Mouse (Mus musculus) lung, postnatal 0 days (tissue): Measurements from ENCODE around the gene Gm17359. TPM values are rescaled to one million over a fixed set of nuclear protein-coding genes. Genes with fewer than 3 reads are reported as not detected.

Source experiments
- ATAC-seq: fragments of 200-750 bp; cut with Nextera tagmentation; 2 replicates; pipeline ENCODE4 v1.8.0; 2017; ENCODE audit warnings: moderate library complexity
- DNase-seq: peaks from one replicate; pipeline ENCODE4 v3.0.0-alpha.2; 2016; ENCODE audit warnings: low spot score
- H3K27ac ChIP-seq: fragments of 300-500 bp; sonication (generic); 2 replicates; pipeline ENCODE4 v1.5.1; 2014; ENCODE audit warnings: antibody characterized with exemption, mild to moderate bottlenecking, low read length, mixed read lengths
- H3K27me3 ChIP-seq: fragments of 300-500 bp; sonication (generic); replicated peaks from 2 replicates; pipeline ENCODE4 v1.6.1; 2014; ENCODE audit warnings: low read length, mixed read lengths; ENCODE audit not compliant: insufficient read depth
- H3K36me3 ChIP-seq: fragments of 300-500 bp; sonication (generic); 2 replicates; pipeline ENCODE4 v1.6.1; 2014; ENCODE audit warnings: low read length, mixed read lengths; ENCODE audit not compliant: insufficient read depth
- H3K4me1 ChIP-seq: fragments of 300-500 bp; sonication (generic); 2 replicates; pipeline ENCODE4 v1.6.1; 2014; ENCODE audit warnings: antibody characterized with exemption, low read depth, low read length, mixed read lengths; ENCODE audit not compliant: insufficient read depth
- H3K4me2 ChIP-seq: fragments of 300-500 bp; sonication (generic); replicated peaks from 2 replicates; pipeline ENCODE4 v1.6.1; 2014; ENCODE audit warnings: low read depth, mild to moderate bottlenecking, low read length, moderate library complexity, mixed read lengths
- H3K4me3 ChIP-seq: fragments of 300-500 bp; sonication (generic); 2 replicates; pipeline ENCODE4 v1.5.1; 2014; ENCODE audit warnings: low read depth, low read length
- H3K9ac ChIP-seq: fragments of 300-500 bp; sonication (generic); replicated peaks from 2 replicates; pipeline ENCODE4 v1.6.1; 2014; ENCODE audit warnings: low read depth, mild to moderate bottlenecking
- H3K9me3 ChIP-seq: fragments of 300-500 bp; sonication (generic); 2 replicates; pipeline ENCODE4 v1.6.1; 2016; ENCODE audit warnings: low read length, mixed read lengths
- CTCF ChIP-seq: IDR thresholded peaks from 2 replicates; pipeline ENCODE4 v1.5.1; 2016; ENCODE audit warnings: antibody characterized with exemption, mild to moderate bottlenecking
- EP300 ChIP-seq: IDR thresholded peaks from 2 replicates; pipeline ENCODE4 v1.6.1; 2016; ENCODE audit warnings: antibody characterized with exemption, mild to moderate bottlenecking, control low read depth
- WGBS: fragments of 180-500 bp; shearing (Covaris S2); extraction: QIAGEN DNeasy Blood & Tissue Kit; methylation state at CpG from one replicate; pipeline ENCODE4 v1.1.7; 2014; 5-methylcytosine and 5-hydroxymethylcytosine counted together
- polyA plus RNA-seq: library from polyadenylated mRNA; unstranded; fragments of >200 nt; fragmentation: Nextera tagmentation; extraction: Ambion mirVana; gene quantifications from 2 replicates; pipeline ENCODE4 v1.2.1, GENCODE M21; 2015

Gm17359 gene
- polyA plus RNA-seq, 1 experiment from 2014 or later = not detected

DNA sequence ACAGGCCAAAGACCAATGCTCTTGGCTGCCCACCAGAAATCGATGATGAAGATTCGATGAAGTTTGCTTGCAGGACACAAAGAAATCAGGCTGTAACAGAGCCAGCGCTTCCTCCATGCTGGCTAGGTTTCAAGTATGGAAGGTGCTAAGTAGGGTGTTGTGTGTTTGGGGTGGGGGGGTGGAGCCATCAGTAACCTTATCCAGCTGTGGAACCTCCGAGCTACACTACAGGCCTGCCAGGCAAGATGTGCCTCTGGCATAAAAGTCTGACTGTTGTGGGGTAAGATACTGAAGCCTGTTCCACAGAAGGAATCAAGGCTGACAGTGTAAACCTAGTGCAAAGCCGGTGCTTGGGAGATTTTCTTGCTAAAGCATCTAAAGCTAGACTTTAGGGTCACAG is 112.0 kb downstream of the Gm17359 start:
- Histone ChIP-seq H3K4me1 (no peaks in the 10 kb centered on the region), H3K36me3 (no peaks in the 10 kb centered on the region), H3K9me3 (no peaks in the 10 kb centered on the region), H3K4me3 (no peak overlapping the region), H3K27me3 (no peaks in the 10 kb centered on the region), H3K9ac (no peak overlapping the region), H3K27ac (no peak overlapping the region), H3K4me2 (no peak overlapping the region)
- peak; percentile 31 for DNase-seq
- peak; percentile 33 for ATAC-seq
- TF ChIP-seq CTCF (no peak), EP300 (no peak)
- WGBS = 59% methylated on average over 5 of the region's 5 CpGs

DNA sequence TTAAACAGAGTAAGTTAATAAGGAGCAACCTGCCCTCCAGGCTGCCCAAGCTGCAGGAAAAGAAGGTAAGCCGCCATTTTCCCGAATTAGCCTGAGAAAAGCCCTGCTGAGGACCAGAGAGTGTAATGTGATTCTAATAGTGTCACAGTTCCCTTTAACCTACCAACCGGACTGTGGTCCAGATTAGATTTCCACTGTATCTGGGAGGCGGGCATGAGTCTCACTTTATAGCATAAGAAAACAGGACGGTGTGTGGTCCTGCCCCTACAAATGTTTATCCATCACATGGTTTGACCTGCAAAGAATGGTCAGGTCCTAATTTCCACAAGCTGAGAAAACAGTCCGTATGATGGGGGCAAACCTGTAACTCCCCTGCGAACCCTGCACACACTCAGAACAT is 112.9 kb downstream of the Gm17359 start:
- DNase-seq (no peak), ATAC-seq (no peak)
- Histone ChIP-seq H3K4me3 (no peak overlapping the region), H3K27ac (no peak overlapping the region), H3K4me1 (no peaks in the 10 kb centered on the region), H3K36me3 (no peaks in the 10 kb centered on the region), H3K9ac (no peak overlapping the region), H3K4me2 (no peak overlapping the region), H3K9me3 (no peaks in the 10 kb centered on the region), H3K27me3 (no peaks in the 10 kb centered on the region)
- WGBS = 88% methylated on average over 7 of the region's 7 CpGs
- TF ChIP-seq CTCF (no peak), EP300 (no peak)

DNA sequence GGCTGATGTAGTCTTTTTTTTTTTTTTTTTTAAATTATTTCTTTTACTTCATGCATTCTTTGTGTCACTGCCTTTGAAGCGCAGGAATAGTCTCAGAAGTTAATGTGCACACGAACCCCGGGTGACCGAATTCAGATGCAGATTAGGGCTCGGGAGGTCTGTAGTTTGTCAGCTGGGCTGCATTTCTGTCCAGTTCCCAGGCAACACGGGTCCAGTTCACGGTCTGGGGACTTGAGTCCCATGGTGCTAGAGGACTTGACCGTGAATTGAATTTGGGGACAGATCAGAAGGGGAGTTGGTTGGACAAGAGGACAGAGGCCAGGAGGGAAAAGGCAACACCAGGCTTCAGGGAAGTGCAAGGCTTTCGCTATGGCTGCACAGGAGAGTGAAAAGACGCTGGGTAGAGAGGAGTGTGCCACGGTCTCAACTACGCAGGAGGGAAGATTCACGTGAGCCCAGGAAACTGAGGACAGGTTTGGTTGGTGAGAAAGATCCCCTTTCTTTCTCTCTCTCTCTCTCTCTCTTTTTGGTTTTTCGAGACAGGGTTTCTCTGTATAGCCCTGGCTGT is 116.3 kb downstream of the Gm17359 start:
- 93% methylated on average over 14 of the region's 14 CpGs for WGBS
- no peaks in the 10 kb centered on the region for H3K36me3 ChIP-seq
- no peak overlapping the region for H3K4me3 ChIP-seq
- no peak overlapping the region for H3K9ac ChIP-seq
- no peaks in the 10 kb centered on the region for H3K27me3 ChIP-seq
- no peaks in the 10 kb centered on the region for H3K9me3 ChIP-seq
- no peak for ATAC-seq
- H3K4me2 ChIP-seq = no peak overlapping the region
- H3K4me1 ChIP-seq = no peaks in the 10 kb centered on the region
- no peak for TF ChIP-seq EP300
- no peak for TF ChIP-seq CTCF
- H3K27ac ChIP-seq = no peak overlapping the region
- no peak for DNase-seq

DNA sequence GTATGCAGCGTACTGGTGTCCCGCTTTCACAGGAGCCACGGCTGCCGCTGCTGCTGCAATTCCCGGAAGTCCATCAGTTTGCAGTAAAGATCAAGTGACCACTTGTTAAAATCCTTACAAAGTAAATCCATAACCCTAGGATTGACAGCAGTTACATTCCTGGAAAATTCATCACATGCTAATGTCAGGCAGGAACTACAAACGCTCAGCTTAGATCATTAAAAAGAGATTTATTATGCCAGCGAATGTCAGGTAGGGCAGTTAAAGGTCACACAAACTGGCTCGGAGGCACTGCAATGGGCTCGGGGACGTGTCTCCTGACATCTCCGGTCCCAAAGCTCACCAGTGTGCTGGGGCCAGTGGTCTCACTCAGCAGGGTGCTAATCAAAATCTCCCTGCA is 119.3 kb downstream of the Gm17359 start:
- no peaks in the 10 kb centered on the region for H3K27me3 ChIP-seq
- H3K36me3 ChIP-seq = peaks cover 10% of the 10 kb centered on the region; the same call in 1 of the 2 replicates
- H3K9me3 ChIP-seq = no peaks in the 10 kb centered on the region
- no peaks in the 10 kb centered on the region for H3K4me1 ChIP-seq
- TF ChIP-seq EP300 (no peak), CTCF (no peak)
- no peak overlapping the region for H3K9ac ChIP-seq
- no peak for DNase-seq
- ATAC-seq = no peak
- H3K4me2 ChIP-seq = no peak overlapping the region
- WGBS = 46% methylated on average over 11 of the region's 11 CpGs
- no peak overlapping the region for H3K4me3 ChIP-seq
- H3K27ac ChIP-seq = no peak overlapping the region

DNA sequence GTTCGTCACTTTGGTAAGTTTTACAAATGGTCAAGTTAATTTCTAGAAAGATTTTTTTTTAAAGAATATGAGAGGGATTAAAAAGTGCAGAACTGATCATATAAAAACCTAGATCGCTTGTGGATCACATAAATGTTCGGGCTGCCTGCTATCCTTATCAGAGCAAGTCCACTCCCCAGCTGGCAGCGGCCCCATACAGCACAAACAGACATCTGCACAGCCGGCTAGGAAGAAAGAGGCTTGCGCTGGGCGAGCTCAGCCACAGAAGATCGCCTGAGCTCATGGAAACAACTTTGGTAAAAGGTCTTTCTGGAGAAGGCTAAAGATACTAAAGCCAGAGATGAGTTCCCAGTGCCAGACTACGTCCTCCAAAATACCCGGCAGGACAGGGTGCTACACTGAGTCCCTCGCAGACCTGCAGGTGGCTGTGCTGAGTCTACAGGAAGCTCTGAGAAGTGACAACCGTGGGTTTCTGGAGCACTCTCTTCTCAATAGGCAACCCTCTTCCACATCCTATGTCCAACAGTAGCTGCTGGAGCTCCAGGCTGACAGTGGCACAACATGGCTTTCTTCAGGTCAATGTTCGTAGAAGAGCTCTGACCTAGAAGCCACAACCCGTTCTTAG is 122.3 kb downstream of the Gm17359 start:
- TF ChIP-seq CTCF (no peak), EP300 (no peak)

DNA sequence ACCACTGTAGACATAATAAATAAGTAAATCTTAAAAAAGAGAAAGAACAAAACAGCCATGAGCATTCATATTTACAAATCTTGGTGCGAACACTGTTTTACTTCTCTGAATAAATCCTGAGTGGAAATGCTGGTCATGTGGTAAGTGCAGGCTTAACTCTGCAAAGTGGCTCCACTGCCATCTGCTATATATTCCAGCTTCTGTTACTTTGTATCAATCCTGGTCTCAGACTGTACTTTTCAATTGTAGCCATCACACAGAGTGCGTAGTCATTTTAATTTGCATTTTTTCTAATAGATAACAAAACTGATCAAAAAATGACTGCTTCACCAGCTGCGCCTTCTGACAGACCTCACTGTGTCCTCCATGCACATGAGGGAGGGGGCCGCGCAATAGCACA is 133.0 kb downstream of the Gm17359 start:
- H3K4me1 ChIP-seq = no peaks in the 10 kb centered on the region
- H3K4me2 ChIP-seq = no peak overlapping the region
- H3K36me3 ChIP-seq = 0 out of 2 replicates have a peak, but pooled peaks cover 6% of the 10 kb centered on the region
- H3K9me3 ChIP-seq = no peaks in the 10 kb centered on the region
- TF ChIP-seq EP300 (no peak), CTCF (no peak)
- no peaks in the 10 kb centered on the region for H3K27me3 ChIP-seq
- H3K4me3 ChIP-seq = no peak overlapping the region
- no peak for DNase-seq
- WGBS = 95% methylated on average over 5 of the region's 5 CpGs
- no peak for ATAC-seq
- no peak overlapping the region for H3K27ac ChIP-seq
- no peak overlapping the region for H3K9ac ChIP-seq

More for the DNA sequence above, 122.3 kb downstream of the Gm17359 start:
- no peaks in the 10 kb centered on the region for H3K27me3 ChIP-seq
- H3K27ac ChIP-seq = no peak overlapping the region
- peaks cover 18% of the 10 kb centered on the region; the same call in 1 of the 2 replicates for H3K36me3 ChIP-seq
- no peak for DNase-seq
- no peak for ATAC-seq
- H3K4me1 ChIP-seq = no peaks in the 10 kb centered on the region
- H3K9me3 ChIP-seq = no peaks in the 10 kb centered on the region
- 81% methylated on average over 14 of the region's 14 CpGs for WGBS
- H3K4me3 ChIP-seq = no peak overlapping the region
- H3K9ac ChIP-seq = no peak overlapping the region
- H3K4me2 ChIP-seq = no peak overlapping the region
